Mouse (Mus musculus) MEL (cell line): ENCODE measurements around the gene Cox7a1. TPM values are rescaled to one million over a fixed set of nuclear protein-coding genes. Genes with fewer than 3 reads are reported as not detected.

Source experiments
- DNase-seq: peaks from one replicate; pipeline ENCODE4 v3.0.0; 2011; ENCODE audit warnings: low read depth, low spot score
- H3K27ac ChIP-seq: 2 replicates; pipeline ENCODE4 v1.5.1; 2012; ENCODE audit warnings: low read depth, mild to moderate bottlenecking, control low read depth, low read length, moderate library complexity; ENCODE audit not compliant: control insufficient read depth
- H3K27me3 ChIP-seq, 2 experiments: fragments of 150-350 bp in 1 of 2; sonication (generic) in 1 of 2; 2 replicates each; pipeline ENCODE4 v1.6.1; 2012; ENCODE audit warnings: low read length in 2 of 2, mild to moderate bottlenecking in 2 of 2, improper control_type of control experiment in 1 of 2, moderate library complexity in 1 of 2; ENCODE audit not compliant: insufficient read depth in 2 of 2, control insufficient read depth in 1 of 2
- H3K36me3 ChIP-seq, 2 experiments: 2 replicates each; pipeline ENCODE4 v1.6.1; 2012 to 2014; ENCODE audit warnings: low read length in 2 of 2, improper control_type of control experiment in 1 of 2, inconsistent platforms in 1 of 2, mild to moderate bottlenecking in 1 of 2; ENCODE audit not compliant: insufficient read depth in 2 of 2, control insufficient read depth in 1 of 2
- H3K4me1 ChIP-seq, 2 experiments: fragments of 150-350 bp in 1 of 2; sonication (generic) in 1 of 2; 2 replicates each; pipeline ENCODE4 v1.6.1; 2012; ENCODE audit warnings: low read length in 2 of 2, improper control_type of control experiment in 1 of 2, mild to moderate bottlenecking in 1 of 2; ENCODE audit not compliant: insufficient read depth in 2 of 2, control insufficient read depth in 1 of 2
- H3K4me3 ChIP-seq, 2 experiments: fragments of 150-350 bp in 1 of 2; sonication (generic) in 1 of 2; 2 replicates each; pipeline ENCODE4 v1.5.1; 2012; ENCODE audit warnings: low read depth in 2 of 2, low read length in 2 of 2, mild to moderate bottlenecking in 2 of 2, moderate library complexity in 2 of 2, control low read depth in 1 of 2, improper control_type of control experiment in 1 of 2; ENCODE audit not compliant: control insufficient read depth in 1 of 2, insufficient read depth in 1 of 2
- H3K79me2 ChIP-seq: 2 replicates; pipeline ENCODE4 v1.6.1; 2012; ENCODE audit warnings: mild to moderate bottlenecking, low read length, moderate library complexity; ENCODE audit not compliant: control insufficient read depth, poor library complexity, insufficient read depth
- H3K9ac ChIP-seq: 2 replicates; pipeline ENCODE4 v1.6.1; 2012; ENCODE audit warnings: low read depth, mild to moderate bottlenecking, control low read depth, low read length, moderate library complexity; ENCODE audit not compliant: control insufficient read depth, poor library complexity, severe bottlenecking
- H3K9me3 ChIP-seq: fragments of 150-350 bp; sonication (generic); replicated peaks from 2 replicates; pipeline ENCODE4 v1.6.1; 2012; ENCODE audit warnings: mild to moderate bottlenecking, low read length, improper control_type of control experiment, moderate library complexity; ENCODE audit not compliant: insufficient read depth
- CHD2 ChIP-seq: IDR thresholded peaks from 2 replicates; pipeline ENCODE4 v1.6.1; 2011; ENCODE audit warnings: low read length, improper control_type of control experiment
- CTCF ChIP-seq, 3 experiments: IDR thresholded peaks in 2 of 3; conservative IDR thresholded peaks in 1 of 3; 2 replicates each; pipeline ENCODE4 v1.5.1; 2011 to 2012; ENCODE audit warnings: low read length in 3 of 3, low read depth in 2 of 3, mild to moderate bottlenecking in 2 of 3, improper control_type of control experiment in 1 of 3, inconsistent platforms in 1 of 3, mixed read lengths in 1 of 3, moderate library complexity in 1 of 3; ENCODE audit not compliant: control insufficient read depth in 1 of 3, insufficient read depth in 1 of 3, poor library complexity in 1 of 3, severe bottlenecking in 1 of 3
- ELF1 ChIP-seq: IDR thresholded peaks from 2 replicates; pipeline ENCODE4 v1.6.1; 2014; ENCODE audit warnings: low read depth, mild to moderate bottlenecking, inconsistent platforms, low read length, improper control_type of control experiment, moderate library complexity
- EP300 ChIP-seq, 2 experiments: IDR thresholded peaks; 2 replicates each; pipeline ENCODE4 v1.6.1; 2011; ENCODE audit warnings: improper control_type of control experiment in 2 of 2, low read length in 2 of 2, low read depth in 1 of 2, mild to moderate bottlenecking in 1 of 2
- KAT2A ChIP-seq: conservative IDR thresholded peaks from 2 replicates; pipeline ENCODE4 v1.6.1; 2012; ENCODE audit warnings: low read depth, low read length, improper control_type of control experiment, inconsistent platforms
- MAX ChIP-seq: IDR thresholded peaks from 2 replicates; pipeline ENCODE4 v1.6.1; 2011; ENCODE audit warnings: low read length, improper control_type of control experiment
- MAZ ChIP-seq: IDR thresholded peaks from 2 replicates; pipeline ENCODE4 v1.6.1; 2012; ENCODE audit warnings: low read depth, mild to moderate bottlenecking, inconsistent platforms, low read length, improper control_type of control experiment
- MEF2A ChIP-seq: IDR thresholded peaks from 2 replicates; pipeline ENCODE4 v1.6.1; 2014; ENCODE audit warnings: low read depth, mild to moderate bottlenecking, inconsistent platforms, low read length, improper control_type of control experiment; ENCODE audit not compliant: poor library complexity, insufficient replicate concordance, severe bottlenecking; ENCODE audit errors: extremely low read depth
- MYC ChIP-seq: IDR thresholded peaks from 2 replicates; pipeline ENCODE4 v1.6.1; 2011; ENCODE audit warnings: low read depth, mild to moderate bottlenecking, low read length, improper control_type of control experiment, moderate library complexity
- NELFE ChIP-seq: IDR thresholded peaks from 2 replicates; pipeline ENCODE4 v1.6.1; 2011; ENCODE audit warnings: low read depth, low read length, improper control_type of control experiment
- RAD21 ChIP-seq: IDR thresholded peaks from 2 replicates; pipeline ENCODE4 v1.6.1; 2011; ENCODE audit warnings: mild to moderate bottlenecking, low read depth, low read length, improper control_type of control experiment
- SIN3A ChIP-seq: IDR thresholded peaks from 2 replicates; pipeline ENCODE4 v1.6.1; 2012; ENCODE audit warnings: low read length, improper control_type of control experiment, inconsistent platforms
- TBP ChIP-seq: IDR thresholded peaks from 2 replicates; pipeline ENCODE4 v1.8.0; 2011; ENCODE audit warnings: low read depth, low read length, improper control_type of control experiment
- USF1 ChIP-seq: IDR thresholded peaks from 2 replicates; pipeline ENCODE4 v1.6.1; 2014; ENCODE audit warnings: low read depth, mild to moderate bottlenecking, inconsistent platforms, low read length, improper control_type of control experiment, moderate library complexity
- USF2 ChIP-seq, 2 experiments: IDR thresholded peaks; 2 replicates each; pipeline ENCODE4 v1.6.1; 2011 to 2012; ENCODE audit warnings: improper control_type of control experiment in 2 of 2, low read length in 2 of 2, borderline replicate concordance in 1 of 2, inconsistent platforms in 1 of 2, low read depth in 1 of 2, mild to moderate bottlenecking in 1 of 2; ENCODE audit not compliant: insufficient read depth in 1 of 2
- ZC3H11A ChIP-seq: IDR thresholded peaks from 2 replicates; pipeline ENCODE4 v1.6.1; 2012; ENCODE audit warnings: low read depth, mild to moderate bottlenecking, inconsistent platforms, low read length, improper control_type of control experiment
- ZMIZ1 ChIP-seq: IDR thresholded peaks from 2 replicates; pipeline ENCODE4 v1.6.1; 2012; ENCODE audit warnings: low read depth, mild to moderate bottlenecking, inconsistent platforms, low read length, improper control_type of control experiment, moderate library complexity
- ZNF384 ChIP-seq: IDR thresholded peaks from 2 replicates; pipeline ENCODE4 v1.6.1; 2012; ENCODE audit warnings: low read depth, mild to moderate bottlenecking, inconsistent platforms, low read length, improper control_type of control experiment
- polyA plus RNA-seq, 2 experiments: library from polyadenylated mRNA; stranded (reverse) in 1 of 2; unstranded in 1 of 2; fragments of >175 nt in 1 of 2; fragments of >200 nt in 1 of 2; gene quantifications; 2 replicates each; pipeline versions ENCODE4 v1.2.1 to v1.2.4; 2012; ENCODE audit warnings: low replicate concordance in 2 of 2, low read depth in 1 of 2; ENCODE audit not compliant: insufficient read length in 2 of 2, insufficient read depth in 1 of 2, missing spikeins in 1 of 2
- total RNA-seq: library from RNA; depleted of rRNA; stranded (reverse); fragments of 300-350 nt; gene quantifications from 2 replicates; pipeline ENCODE4 v1.2.3, GENCODE M21; 2012

Gene Cox7a1
- total and polyA plus RNA-seq, 3 experiments = 8.9 to 11.1 TPM; not detected in 1

DNA sequence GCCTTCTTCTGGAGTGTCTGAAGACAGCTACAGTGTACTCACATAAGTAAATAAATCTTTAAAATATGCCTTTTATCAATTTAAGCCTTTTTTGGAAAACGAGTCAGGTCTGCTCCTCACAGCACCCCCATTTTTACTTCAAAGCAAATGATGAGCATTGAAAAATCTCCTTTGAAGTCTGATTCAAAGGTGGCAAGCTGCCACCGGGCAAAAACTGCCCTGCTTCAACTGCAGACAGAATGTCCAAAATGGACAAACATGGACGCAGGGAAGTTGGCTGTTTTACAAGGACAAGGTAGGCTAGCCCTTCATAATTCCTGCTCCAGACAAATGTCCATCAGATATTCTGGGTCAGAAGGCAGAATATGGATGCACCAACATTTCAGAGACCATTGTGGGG is 37.5 kb downstream of the Cox7a1 start:
- Histone ChIP-seq H3K36me3 (peaks cover 0 to 2% of the 10 kb centered on the region in 2 experiments; a peak in 1 of 4 replicates), H3K27me3 (no peaks in the 10 kb centered on the region), H3K4me3 (no peak overlapping the region), H3K27ac (no peak overlapping the region), H3K4me1 (no peaks in the 10 kb centered on the region), H3K9ac (no peak overlapping the region), H3K79me2 (no peaks in the 10 kb centered on the region), H3K9me3 (no peaks in the 10 kb centered on the region)
- no peak for DNase-seq
- TF ChIP-seq ZNF384 (no peak), USF2 (IDR thresholded peaks at IDR 0.05; ENCODE audit: borderline replicate concordance in 1 of 2, insufficient read depth in 1 of 2, low read depth in 1 of 2, low read length in 2 of 2) (no peak), USF1 (no peak), MAZ (no peak), CTCF (IDR thresholded peaks at IDR 0.05 in 2 of 3, conservative IDR thresholded peaks at IDR 0.05 in 1 of 3; ENCODE audit: control insufficient read depth in 1 of 3, insufficient read depth in 1 of 3, low read depth in 2 of 3, low read length in 3 of 3, poor library complexity in 1 of 3, severe bottlenecking in 1 of 3) (no peak), SIN3A (no peak), RAD21 (no peak), MYC (no peak), NELFE (no peak)

- no peak for TF ChIP-seq EP300 (IDR thresholded peaks at IDR 0.05; ENCODE audit: low read depth in 1 of 2, low read length in 2 of 2)
- TF ChIP-seq MAZ = no peak
- no peak for TF ChIP-seq CHD2
- TF ChIP-seq RAD21 = no peak
- no peak for TF ChIP-seq USF1
- no peak for TF ChIP-seq ZC3H11A
- TF ChIP-seq ZMIZ1 = no peak
- TF ChIP-seq MEF2A = no peak
- TF ChIP-seq ELF1 = no peak
- no peak for TF ChIP-seq MAX
- TF ChIP-seq TBP = no peak
- TF ChIP-seq KAT2A = no peak
- no peak overlapping the region for H3K9ac ChIP-seq
- H3K27me3 ChIP-seq = no peaks in the 10 kb centered on the region
- no peak for DNase-seq
- no peaks in the 10 kb centered on the region for H3K79me2 ChIP-seq
- no peaks in the 10 kb centered on the region for H3K9me3 ChIP-seq
- H3K27ac ChIP-seq = no peak overlapping the region
- H3K4me1 ChIP-seq = no peaks in the 10 kb centered on the region
- H3K36me3 ChIP-seq = peaks cover 0 to 2% of the 10 kb centered on the region in 2 experiments; a peak in 1 of 4 replicates
- H3K4me3 ChIP-seq = no peak overlapping the region
These were observed 38.3 kb downstream of the Cox7a1 start for GRCm38 (mm10) chr7:30222205-30222604.
